Comparison of ENCODE assay signal across 8 mouse cellular contexts in genomic region chr4:114999445-114999772, GRCm38 (mm10). TPM values are rescaled to one million over a fixed set of nuclear protein-coding genes. Genes with fewer than 3 reads are reported as not detected.
A peak's percentile ranks its signal among the peaks of the same experiment; 100 is the strongest.
DNase-seq lines count a peak whose midpoint lies in the region; ATAC-seq and TF ChIP-seq lines count a peak whose summit lies in the region.

No protein-coding gene starts in this region.

- peaks cover 54% of the 10 kb centered on the region for H3K4me1 ChIP-seq in megakaryocyte, embryonic 14.5 days
- peaks cover 7% of the 10 kb centered on the region; the same call in 1 of the 2 replicates for H3K4me1 ChIP-seq in forebrain, embryonic 11.5 days (replicated peaks; ENCODE audit: control insufficient read depth, insufficient read depth, low read length)
- H3K4me1 ChIP-seq in limb, embryonic 12.5 days (replicated peaks): peaks cover 17% of the 10 kb centered on the region
- peaks cover 3% of the 10 kb centered on the region; the same call in 1 of the 2 replicates for H3K4me1 ChIP-seq in olfactory bulb, adult 2 months (ENCODE audit: control insufficient read depth, insufficient read depth, low read length)

- peak overlapping the region; percentile 73 for H3K9ac ChIP-seq in forebrain, embryonic 11.5 days (ENCODE audit: low read length)
- peak overlapping the region; percentile 63 for H3K9ac ChIP-seq in limb, embryonic 12.5 days (replicated peaks)

- H3K9me3 ChIP-seq in megakaryocyte, embryonic 14.5 days: no peaks in the 10 kb centered on the region
- H3K9me3 ChIP-seq in forebrain, embryonic 11.5 days (ENCODE audit: control insufficient read depth, low read length): no peaks in the 10 kb centered on the region
- no peaks in the 10 kb centered on the region for H3K9me3 ChIP-seq in limb, embryonic 12.5 days

- peak overlapping the region; percentile 95 for H3K4me3 ChIP-seq in megakaryocyte, embryonic 14.5 days (replicated peaks)
- H3K4me3 ChIP-seq in forebrain, embryonic 11.5 days (ENCODE audit: low read depth, low read length): peak overlapping the region; percentile 71
- H3K4me3 ChIP-seq in limb, embryonic 12.5 days (replicated peaks): peak overlapping the region; percentile 74
- peak overlapping the region; percentile 56 for H3K4me3 ChIP-seq in olfactory bulb, adult 2 months (ENCODE audit: insufficient read depth, low read depth, low read length)

- TF ChIP-seq POLR2A in olfactory bulb, adult 2 months (IDR thresholded peaks at IDR 0.05; ENCODE audit: insufficient read depth, low read depth, low read length): no peak

- H3K4me2 ChIP-seq in forebrain, embryonic 11.5 days (ENCODE audit: low read depth, low read length, severe bottlenecking): peak overlapping the region; percentile 68
- peak overlapping the region; percentile 69 for H3K4me2 ChIP-seq in limb, embryonic 12.5 days

- no peak for DNase-seq in forebrain, embryonic 11.5 days (ENCODE audit: low spot score)
- no peak for DNase-seq in adrenal gland, adult 18-20 months (ENCODE audit: low spot score in 2 of 2)
- no peak for DNase-seq in ovary, adult 18-20 months (ENCODE audit: low spot score)

- no peak for ATAC-seq in megakaryocyte, adult 5-6 weeks (ENCODE audit: poor library complexity, severe bottlenecking)
- ATAC-seq in forebrain, embryonic 11.5 days (replicated peaks; ENCODE audit: low FRiP score): peak; percentile 44
- ATAC-seq in limb, embryonic 12.5 days (ENCODE audit: insufficient number of reproducible peaks, insufficient read depth, low FRiP score, low TSS enrichment, low read depth): no peak
- no peak for ATAC-seq in CD4-positive, CD25-positive, alpha-beta regulatory T cell, adult 4 months

- H3K27me3 ChIP-seq in megakaryocyte, embryonic 14.5 days (replicated peaks): no peaks in the 10 kb centered on the region
- H3K27me3 ChIP-seq in forebrain, embryonic 11.5 days (ENCODE audit: control insufficient read depth, insufficient read depth, low read length): no peaks in the 10 kb centered on the region
- no peaks in the 10 kb centered on the region for H3K27me3 ChIP-seq in limb, embryonic 12.5 days

- H3K36me3 ChIP-seq in megakaryocyte, embryonic 14.5 days (replicated peaks; ENCODE audit: low read length): peaks cover 18% of the 10 kb centered on the region
- no peaks in the 10 kb centered on the region; the same call in 1 of the 2 replicates for H3K36me3 ChIP-seq in forebrain, embryonic 11.5 days (ENCODE audit: control insufficient read depth, insufficient read depth, low read length)
- H3K36me3 ChIP-seq in limb, embryonic 12.5 days: peaks cover 15% of the 10 kb centered on the region

- WGBS in forebrain, embryonic 11.5 days: 11% methylated on average over 9 of the region's 9 CpGs
- 9% methylated on average over 9 of the region's 9 CpGs for WGBS in limb, embryonic 12.5 days
- 6% methylated on average over 9 of the region's 9 CpGs for WGBS in olfactory bulb, adult 2 months

- TF ChIP-seq CTCF in olfactory bulb, adult 2 months (IDR thresholded peaks at IDR 0.05; ENCODE audit: insufficient read depth, low read depth, low read length): no peak

- H3K27ac ChIP-seq in forebrain, embryonic 11.5 days (ENCODE audit: low read depth, low read length): peak overlapping the region; percentile 92
- H3K27ac ChIP-seq in limb, embryonic 12.5 days: peak overlapping the region; percentile 96
- H3K27ac ChIP-seq in olfactory bulb, adult 2 months (ENCODE audit: insufficient read depth, low read depth, low read length): peak overlapping the region; percentile 84

RNA-seq across cellular contexts. Expression of gene Stil, which starts 0.6 kb away (rescaled TPM):
- polyA plus RNA-seq in megakaryocyte, embryonic 14.5 days (2012; ENCODE audit: insufficient read depth, low replicate concordance): 0.72 TPM in 1 of 2 replicates, not detected in the other
- total RNA-seq in megakaryocyte, adult 5-6 weeks (2015): 36.2 and 37.6 TPM in 2 replicates
- 13.9 and 16.7 TPM in 2 replicates for total RNA-seq in megakaryocyte, adult 5-6 weeks (2017)
- 26.0 and 32.2 TPM in 2 replicates for polyA plus RNA-seq in forebrain, embryonic 11.5 days (2014; fragmentation: Nextera tagmentation; extraction: Ambion mirVana)
- polyA plus RNA-seq in limb, embryonic 12.5 days (2016; fragmentation: Nextera tagmentation; extraction: Ambion mirVana): 16.9 and 20.3 TPM in 2 replicates
- polyA plus RNA-seq in olfactory bulb, adult 2 months (2012; ENCODE audit: insufficient read depth, insufficient read length, low replicate concordance, missing spikeins): not detected in 2 replicates
- polyA plus RNA-seq in CD4-positive, CD25-positive, alpha-beta regulatory T cell, adult 4 months (2017; shearing (Covaris generic)): 1 to 10 TPM; 2.0 TPM
- under 1 TPM; 0.30 to 0.38 TPM for total RNA-seq in adrenal gland, adult 18-20 months (2021)

RNA-seq across cellular contexts. Expression of gene Cmpk1, which starts 12.4 kb away (rescaled TPM):
- polyA plus RNA-seq in megakaryocyte, embryonic 14.5 days (2012; ENCODE audit: insufficient read depth, low replicate concordance): 12.8 and 37.9 TPM in 2 replicates
- 93.3 and 118 TPM in 2 replicates for total RNA-seq in megakaryocyte, adult 5-6 weeks (2015)
- total RNA-seq in megakaryocyte, adult 5-6 weeks (2017): 253 and 262 TPM in 2 replicates
- polyA plus RNA-seq in forebrain, embryonic 11.5 days (2014; fragmentation: Nextera tagmentation; extraction: Ambion mirVana): 115 and 128 TPM in 2 replicates
- 81.8 and 89.3 TPM in 2 replicates for polyA plus RNA-seq in limb, embryonic 12.5 days (2016; fragmentation: Nextera tagmentation; extraction: Ambion mirVana)
- polyA plus RNA-seq in olfactory bulb, adult 2 months (2012; ENCODE audit: insufficient read depth, insufficient read length, low replicate concordance, missing spikeins): not detected in 2 replicates
- polyA plus RNA-seq in CD4-positive, CD25-positive, alpha-beta regulatory T cell, adult 4 months (2017; shearing (Covaris generic)): 10 to 100 TPM; 43.9 to 64.6 TPM
- 100 to 1,000 TPM; 110 to 127 TPM for total RNA-seq in adrenal gland, adult 18-20 months (2021)

RNA-seq across cellular contexts. Expression of gene Tal1, which starts 56.8 kb away (rescaled TPM):
- polyA plus RNA-seq in megakaryocyte, embryonic 14.5 days (2012; ENCODE audit: insufficient read depth, low replicate concordance): 106 and 219 TPM in 2 replicates
- 2.2 and 3.8 TPM in 2 replicates for total RNA-seq in megakaryocyte, adult 5-6 weeks (2015)
- total RNA-seq in megakaryocyte, adult 5-6 weeks (2017): 1.8 and 2.6 TPM in 2 replicates
- polyA plus RNA-seq in forebrain, embryonic 11.5 days (2014; fragmentation: Nextera tagmentation; extraction: Ambion mirVana): 3.4 and 3.7 TPM in 2 replicates
- polyA plus RNA-seq in limb, embryonic 12.5 days (2016; fragmentation: Nextera tagmentation; extraction: Ambion mirVana): 1.4 and 1.9 TPM in 2 replicates
- polyA plus RNA-seq in olfactory bulb, adult 2 months (2012; ENCODE audit: insufficient read depth, insufficient read length, low replicate concordance, missing spikeins): not detected in 2 replicates
- polyA plus RNA-seq in CD4-positive, CD25-positive, alpha-beta regulatory T cell, adult 4 months (2017; shearing (Covaris generic)): not detected
- total RNA-seq in adrenal gland, adult 18-20 months (2021): 1 to 10 TPM; 2.5 TPM

Comparison
In these comparisons a context has a peak if more than half of its experiments do, and no peak if none do; other contexts are left out.
1. RNA of gene Tal1, which starts 56.8 kb away (polyA plus RNA-seq): 106 to 219 TPM in megakaryocyte, embryonic 14.5 days; 3.4 to 3.7 TPM in forebrain, embryonic 11.5 days, 1.4 to 1.9 TPM in limb, embryonic 12.5 days, not detected in olfactory bulb, adult 2 months and not detected in CD4-positive, CD25-positive, alpha-beta regulatory T cell, adult 4 months; every median in the first group is over 10 times any median in the second.
2. Peak in every context shown above with its lines, with median percentiles within 50 percentile points of each other: H3K4me3 ChIP-seq and H3K27ac ChIP-seq.